Mouse (Mus musculus): ENCODE results near the gene Mgat4a. TPM values are rescaled to one million over a fixed set of nuclear protein-coding genes. Genes with fewer than 3 reads are reported as not detected.

The Mgat4a gene
- polyA plus RNA-seq (2017; shearing (Covaris generic)) = 17.7 TPM

GRCm38 (mm10) chr1:37540810-37541658 is at the start of gene Mgat4a:
Gene Mgat4a (minus strand): TSS chr1:37541016.

GRCm38 (mm10) chr1:37429366-37430296 is 111.2 kb downstream of the Mgat4a start, which contains the start of the genes Coa5 and Unc50:
Gene Coa5 (minus strand): TSS chr1:37430103.
Gene Unc50 (plus strand): TSS chr1:37430139.

Other genes with a start within 250 kb of the Mgat4a start
- gene Inpp4a, start 241.2 kb downstream of the Mgat4a start, polyA plus RNA-seq (2017; shearing (Covaris generic)) = 27.7 TPM
- gene Coa5, start 110.9 kb downstream of the Mgat4a start, polyA plus RNA-seq (2017; shearing (Covaris generic)) = 90.4 TPM
- gene Unc50, start 110.9 kb downstream of the Mgat4a start, polyA plus RNA-seq (2017; shearing (Covaris generic)) = 110 TPM
- 0.54 TPM for gene 2010300C02Rik, start 179.1 kb upstream of the Mgat4a start, polyA plus RNA-seq (2017; shearing (Covaris generic))